Mouse (Mus musculus): ENCODE results near the gene Sept5. TPM values are rescaled to one million over a fixed set of nuclear protein-coding genes. Genes with fewer than 3 reads are reported as not detected.

Gene Sept5
- polyA plus RNA-seq, 1 experiment from 2014 or later, result 21.5 TPM

Other genes starting within 250 kb of the Sept5 start
- gene Txnrd2, start 203.6 kb downstream of the Sept5 start, polyA plus RNA-seq (2016; fragmentation: Nextera tagmentation; extraction: Ambion mirVana), result 31.6 and 35.1 TPM in 2 replicates
- gene Comt, start 203.1 kb downstream of the Sept5 start, polyA plus RNA-seq (2016; fragmentation: Nextera tagmentation; extraction: Ambion mirVana), result 58.1 and 60.1 TPM in 2 replicates
- gene Gnb1l, start 131.2 kb downstream of the Sept5 start, polyA plus RNA-seq (2016; fragmentation: Nextera tagmentation; extraction: Ambion mirVana), result 17.2 and 22.5 TPM in 2 replicates
- 2.3 and 3.1 TPM in 2 replicates for gene Rtl10, start 131.1 kb downstream of the Sept5 start, polyA plus RNA-seq (2016; fragmentation: Nextera tagmentation; extraction: Ambion mirVana)
- 0.95 and 1.1 TPM in 2 replicates for gene Tbx1, start 39.3 kb downstream of the Sept5 start, polyA plus RNA-seq (2016; fragmentation: Nextera tagmentation; extraction: Ambion mirVana)
- 3.0 and 3.2 TPM in 2 replicates for gene Gp1bb, start 7.6 kb downstream of the Sept5 start, polyA plus RNA-seq (2016; fragmentation: Nextera tagmentation; extraction: Ambion mirVana)
- 2.3 and 2.4 TPM in 2 replicates for gene Gm49601, start 3.5 kb downstream of the Sept5 start, polyA plus RNA-seq (2016; fragmentation: Nextera tagmentation; extraction: Ambion mirVana)
- 23.3 and 25.5 TPM in 2 replicates for gene Cldn5, start 146.9 kb upstream of the Sept5 start, polyA plus RNA-seq (2016; fragmentation: Nextera tagmentation; extraction: Ambion mirVana)
- 94.5 and 101 TPM in 2 replicates for gene Ufd1, start 181.8 kb upstream of the Sept5 start, polyA plus RNA-seq (2016; fragmentation: Nextera tagmentation; extraction: Ambion mirVana)
- gene Cdc45, start 182.0 kb upstream of the Sept5 start, polyA plus RNA-seq (2016; fragmentation: Nextera tagmentation; extraction: Ambion mirVana), result 83.9 and 85.3 TPM in 2 replicates
- 29.7 and 31.3 TPM in 2 replicates for gene 2510002D24Rik, start 206.6 kb upstream of the Sept5 start, polyA plus RNA-seq (2016; fragmentation: Nextera tagmentation; extraction: Ambion mirVana)
- gene Gm28539, start 206.6 kb upstream of the Sept5 start, polyA plus RNA-seq (2016; fragmentation: Nextera tagmentation; extraction: Ambion mirVana), result not detected in 2 replicates
- 137 and 140 TPM in 2 replicates for gene Mrpl40, start 246.9 kb upstream of the Sept5 start, polyA plus RNA-seq (2016; fragmentation: Nextera tagmentation; extraction: Ambion mirVana)
- 20.5 and 25.8 TPM in 2 replicates for gene Hira, start 247.1 kb upstream of the Sept5 start, polyA plus RNA-seq (2016; fragmentation: Nextera tagmentation; extraction: Ambion mirVana)